Mouse (Mus musculus): Measurements from ENCODE around the gene Dclre1b. TPM values are rescaled to one million over a fixed set of nuclear protein-coding genes. Genes with fewer than 3 reads are reported as not detected.
"Not testable (repeated sequence)": the region's sequence is repeated elsewhere in the genome, so short reads cannot be mapped to it uniquely, and the experiment has no call there.

The Dclre1b gene
- total RNA-seq, 2 experiments from 2014 or later: 10.3 to 10.7 TPM

DNA sequence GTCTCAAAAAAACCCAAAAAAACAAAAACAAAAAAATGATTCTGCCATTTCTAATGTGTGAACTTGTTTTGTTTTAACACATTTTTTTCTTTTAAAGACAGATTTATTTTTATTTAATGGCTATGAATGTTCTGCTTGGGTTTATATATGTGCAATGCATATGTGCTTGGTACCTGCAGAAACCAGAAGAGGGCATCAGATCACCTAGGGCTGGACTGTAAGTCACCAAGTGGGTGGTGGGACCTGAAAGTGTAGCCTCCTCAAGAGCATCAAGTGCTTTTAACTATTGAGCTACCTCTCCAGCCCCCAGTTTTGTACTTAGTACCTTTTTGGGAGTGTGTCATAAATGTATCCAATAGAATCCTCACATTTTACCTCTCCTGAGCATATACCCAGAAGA lies 18.3 kb upstream of the Dclre1b start:
- no peak for DNase-seq
- intact Hi-C loops (cut with DNase I): no loop called here

DNA sequence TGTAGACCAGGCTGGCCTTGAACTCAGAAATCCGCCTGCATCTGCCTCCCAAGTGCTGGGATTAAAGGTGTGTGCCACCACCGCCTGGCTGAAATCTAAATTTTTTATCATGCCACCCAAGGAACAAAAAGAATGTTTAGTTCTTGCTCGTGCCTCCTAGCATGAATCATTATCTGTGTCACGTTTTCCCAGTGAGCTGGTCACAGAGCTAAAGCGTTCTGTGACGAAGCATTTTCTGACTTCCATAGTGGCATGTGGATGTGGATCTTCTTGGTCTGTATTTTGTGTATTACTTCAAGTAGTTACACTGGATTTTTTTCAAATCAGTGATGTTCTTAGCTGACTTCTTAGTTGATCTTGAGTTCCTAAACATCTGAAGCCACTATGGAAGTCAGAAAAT lies 1.7 kb upstream of the Dclre1b start:
- no peak for DNase-seq
- intact Hi-C loops (cut with DNase I): no loop called here

DNA sequence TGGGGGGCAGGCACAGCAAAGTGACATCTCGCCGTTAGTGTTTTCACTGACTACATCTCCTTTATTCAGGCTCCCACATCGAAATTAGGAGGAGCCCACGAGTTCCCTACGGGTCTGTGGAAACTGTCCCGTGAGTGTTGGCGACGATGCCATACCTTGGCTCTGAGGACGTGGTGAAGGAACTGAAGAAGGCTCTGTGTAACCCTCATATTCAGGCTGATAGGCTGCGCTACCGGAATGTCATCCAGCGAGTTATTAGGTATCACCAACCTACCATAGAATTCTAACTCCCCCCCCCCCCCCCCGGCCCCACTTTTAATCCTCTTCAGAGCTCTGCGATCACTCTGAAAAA lies 531 bp upstream of the Dclre1b start:
- DNase-seq: no peak
- intact Hi-C loops (cut with DNase I): no loop called here

DNA sequence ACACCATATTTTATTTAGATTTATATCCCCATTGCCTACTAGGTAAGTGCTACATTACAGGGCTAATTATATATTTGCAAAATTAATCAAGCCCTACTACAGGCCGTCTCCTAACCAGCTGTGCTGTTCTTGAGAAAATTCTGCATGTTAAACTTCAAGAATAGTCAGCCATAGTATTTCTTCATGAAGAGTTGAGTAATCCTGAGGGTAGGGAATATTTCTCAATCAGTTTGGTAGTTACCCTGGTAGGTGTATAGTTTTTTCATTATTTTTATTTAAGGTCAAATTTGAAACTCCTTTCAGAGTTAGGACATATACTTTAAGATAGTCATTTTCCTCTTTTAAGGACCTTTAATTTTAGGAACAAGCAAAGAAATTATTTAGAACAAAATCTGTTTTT lies 3.6 kb downstream of the Dclre1b start:
- intact Hi-C loops (cut with DNase I): no loop called here

DNA sequence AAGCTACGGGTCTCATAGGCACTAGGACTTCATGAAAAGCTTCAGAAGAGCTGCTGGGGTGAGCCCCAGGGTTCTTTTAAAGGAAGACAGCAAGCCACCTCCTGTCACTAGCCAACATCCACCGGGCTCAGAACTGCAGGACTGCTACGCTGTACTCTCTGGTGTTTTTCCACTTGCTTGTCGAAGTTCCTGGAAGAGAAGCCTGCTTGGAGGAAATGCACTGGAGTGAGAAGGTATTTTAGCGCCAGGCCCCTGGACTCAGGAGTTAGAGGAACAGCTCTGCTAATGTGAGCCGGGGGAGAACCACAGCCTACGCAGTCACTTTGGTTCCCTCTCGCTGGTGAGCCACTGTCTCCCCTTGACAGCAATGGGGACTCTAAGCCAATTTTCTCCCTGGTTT lies 6.4 kb downstream of the Dclre1b start:
- intact Hi-C loops (cut with DNase I): no loop called here
- no peak for DNase-seq

More for the DNA sequence above, 3.6 kb downstream of the Dclre1b start:
- DNase-seq: no peak

DNA sequence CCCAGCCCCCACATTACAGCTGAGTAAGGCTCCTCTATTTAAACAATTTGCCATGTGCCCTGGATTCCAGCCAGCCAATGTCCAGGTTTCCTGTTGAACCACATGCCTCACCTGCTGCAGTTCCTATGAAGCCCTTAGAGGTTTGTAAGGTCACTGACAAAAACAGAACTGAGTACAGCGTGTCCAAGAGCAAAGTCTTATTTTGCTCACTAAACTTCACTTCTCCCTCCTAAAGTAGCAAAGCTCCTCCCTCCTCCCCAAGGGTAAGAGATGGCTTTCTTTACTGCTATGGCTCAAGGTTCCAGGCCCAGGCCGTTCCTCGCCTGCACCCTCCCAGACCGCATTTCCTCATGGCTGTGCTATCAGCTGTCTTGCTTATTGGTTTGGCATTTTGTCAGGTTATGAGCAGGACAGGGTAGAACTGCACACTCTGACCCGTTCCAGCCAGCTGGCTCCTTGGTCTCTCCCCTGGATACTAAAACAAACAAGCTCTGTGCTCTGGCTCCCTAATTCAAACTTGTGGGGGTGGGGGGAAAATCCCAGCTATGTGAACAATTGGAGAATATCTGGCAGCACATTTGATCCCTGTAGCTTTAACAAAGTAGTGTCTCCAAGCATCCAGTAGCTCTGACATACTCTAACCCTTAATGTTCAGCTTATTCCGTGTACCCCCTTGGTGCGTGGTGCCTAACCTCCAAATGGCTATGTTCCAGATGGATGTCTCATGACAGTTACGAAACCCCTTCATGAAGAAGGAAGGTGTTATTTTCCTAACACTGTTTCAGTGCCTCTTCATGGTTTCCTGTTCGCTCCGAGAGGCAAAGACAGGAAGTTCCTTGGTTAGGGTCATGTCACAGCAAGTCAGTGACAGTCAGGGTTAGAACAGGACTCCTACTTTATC lies 7.4 kb downstream of the Dclre1b start:
- intact Hi-C loops (cut with DNase I): no loop called here
- DNase-seq: peak; percentile 40

DNA sequence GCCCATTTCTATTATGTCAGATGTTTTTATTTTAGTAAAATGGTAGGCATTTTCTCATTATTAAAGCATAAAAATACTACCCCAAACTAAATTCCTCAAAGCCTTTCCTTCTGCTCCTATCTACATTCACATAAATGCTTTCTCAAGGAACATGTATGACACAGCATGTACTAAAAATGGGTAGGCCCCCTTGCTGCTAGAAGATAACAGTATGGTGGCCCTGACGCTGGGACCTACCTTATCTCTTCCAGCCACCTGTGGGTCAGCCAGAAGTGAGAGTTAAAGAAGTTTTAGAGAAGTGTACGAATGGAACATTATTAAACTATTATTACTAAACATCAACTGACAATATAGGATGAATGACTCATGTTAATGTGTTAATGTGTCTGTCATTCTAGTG lies 9.7 kb downstream of the Dclre1b start:
- no peak for DNase-seq
- intact Hi-C loops (cut with DNase I): no loop called here

DNA sequence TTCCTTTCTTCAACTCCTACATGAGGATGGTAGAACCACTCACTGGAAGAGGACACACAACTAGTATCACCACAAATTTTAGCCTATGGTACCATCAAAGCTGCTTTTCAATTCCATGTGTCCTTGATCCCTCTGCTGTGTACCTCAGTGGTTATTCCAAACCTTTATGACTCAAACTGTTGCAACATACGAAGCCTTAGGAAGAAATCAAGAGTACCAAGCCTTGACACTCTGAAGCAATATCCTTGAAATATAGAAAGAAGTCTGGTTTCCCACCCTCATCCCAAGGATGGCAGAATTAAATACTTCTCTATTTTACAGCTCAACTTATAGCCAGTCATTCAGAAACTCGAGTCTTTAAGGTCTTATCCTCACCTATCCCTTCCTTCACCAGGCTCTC lies 12.9 kb downstream of the Dclre1b start:
- no peak for DNase-seq
- intact Hi-C loops (cut with DNase I): no loop called here

DNA sequence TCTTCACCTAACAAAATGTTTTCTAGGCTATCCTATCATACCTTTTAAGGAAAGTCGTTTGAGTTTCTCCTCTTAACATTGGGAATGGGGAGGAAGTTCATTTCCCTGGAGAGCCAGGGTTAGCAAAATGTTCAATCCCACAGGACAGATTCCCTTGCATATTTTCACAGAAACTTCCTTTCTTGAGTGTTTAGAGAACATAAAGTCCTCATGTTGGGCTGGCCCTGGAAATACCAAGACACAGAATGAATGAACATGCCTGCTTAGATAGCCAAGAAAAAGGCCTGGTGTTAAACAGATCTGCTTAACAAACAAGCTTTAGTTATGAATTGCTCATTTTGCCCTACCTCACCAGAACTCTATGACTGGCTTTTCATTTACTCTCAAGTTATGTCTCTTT lies 16.7 kb downstream of the Dclre1b start:
- intact Hi-C loops (cut with DNase I): no loop called here
- DNase-seq: no peak

DNA sequence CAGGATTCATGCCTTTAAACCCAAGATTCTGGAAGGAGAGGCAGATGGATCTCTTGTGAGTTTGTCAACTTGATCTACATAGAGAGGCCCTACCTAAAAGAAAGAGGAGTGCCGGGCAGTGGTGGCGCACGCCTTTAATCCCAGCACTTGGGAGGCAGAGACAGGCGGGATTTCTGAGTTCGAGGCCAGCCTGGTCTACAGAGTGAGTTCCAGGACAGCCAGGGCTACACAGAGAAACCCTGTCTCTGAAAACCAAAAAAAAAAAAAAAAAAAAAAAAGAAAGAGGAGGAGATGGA lies 17.2 kb downstream of the Dclre1b start:
- intact Hi-C loops (cut with DNase I); DNase-seq: not testable (repeated sequence)

DNA sequence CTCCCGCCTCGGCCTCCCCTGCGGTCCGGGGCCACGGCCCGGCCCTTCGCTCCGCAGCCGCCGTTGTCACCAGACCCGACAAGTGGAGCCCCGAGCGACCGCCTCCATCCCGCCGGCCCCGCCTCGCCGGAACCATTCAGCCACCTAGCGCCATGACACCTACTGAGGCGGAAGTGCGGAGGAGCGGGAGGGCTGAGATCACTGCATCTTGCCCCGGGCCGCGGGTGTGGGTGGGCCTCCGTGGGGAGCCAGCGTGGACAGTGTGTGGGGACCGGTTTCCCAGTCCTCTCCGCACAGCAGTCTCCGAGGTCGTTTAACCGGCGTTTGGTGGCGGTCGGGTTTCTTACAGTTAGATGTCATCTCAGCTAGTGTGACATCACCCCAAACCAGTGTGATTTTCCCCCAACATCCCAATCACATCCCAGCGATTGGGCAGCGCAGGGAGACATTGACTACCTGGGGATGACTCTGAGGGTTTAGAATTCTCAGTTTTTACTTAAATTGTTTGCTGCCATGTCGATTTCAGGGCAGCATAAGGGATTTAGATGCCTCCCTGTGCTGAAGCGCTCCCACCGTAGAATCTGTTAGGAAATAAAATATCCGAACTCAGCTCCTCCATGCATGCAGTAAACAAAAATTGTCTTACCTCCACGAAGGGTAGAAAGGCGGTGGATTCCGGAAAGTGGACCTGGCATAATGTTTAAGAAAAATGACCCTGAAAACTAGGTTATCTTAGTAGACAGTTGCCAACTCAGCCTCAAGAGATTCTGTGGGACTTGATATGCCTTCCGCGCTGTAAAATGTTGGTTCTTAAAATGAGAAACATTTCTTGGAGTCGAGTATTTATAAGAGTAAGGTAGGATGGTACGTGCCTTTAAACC lies 17.8 kb downstream of the Dclre1b start, which contains the start of gene Hipk1:
Gene Hipk1 (minus strand): TSS at position 334 of the 881 bp plus-strand sequence.
- intact Hi-C loops (cut with DNase I): no loop called here
- peak; percentile 94 for DNase-seq

DNA sequence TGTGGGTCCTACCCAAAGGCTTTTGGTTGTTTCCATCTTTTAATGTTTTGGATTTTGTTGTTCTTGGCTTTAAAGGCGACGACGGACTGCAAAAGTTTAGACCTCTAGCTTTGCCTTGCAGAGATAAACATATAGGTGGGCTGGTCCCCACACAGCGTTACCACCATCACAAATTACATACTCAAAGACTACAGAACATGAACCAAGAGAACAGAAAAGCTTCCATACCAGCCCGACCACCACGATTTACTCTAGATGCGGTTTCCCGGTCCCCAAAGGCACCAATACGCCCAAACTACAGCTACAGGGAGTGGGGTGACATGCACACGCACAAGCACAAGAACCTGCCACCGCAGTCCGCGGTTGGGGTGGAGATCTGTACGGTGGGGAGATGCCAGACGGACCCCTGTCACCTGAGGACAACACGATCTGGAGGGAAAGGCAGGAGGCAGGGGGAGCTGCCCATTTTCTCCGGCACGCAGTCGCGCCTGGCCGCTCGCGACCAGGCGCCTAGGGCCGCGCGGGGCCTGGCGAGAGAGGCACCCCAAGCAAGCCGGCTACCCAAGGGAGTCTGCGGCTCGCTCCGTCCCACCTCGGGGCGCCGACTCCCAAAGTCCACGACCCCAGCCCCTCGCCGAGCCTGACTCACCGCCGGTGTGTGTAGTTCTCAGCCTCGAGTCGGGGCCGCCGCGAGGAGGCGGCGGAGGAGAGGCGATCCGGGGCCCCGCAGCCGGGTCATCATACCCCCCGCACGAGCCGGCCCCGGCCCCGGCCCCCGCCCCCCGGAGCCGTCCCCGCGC lies 18.7 kb downstream of the Dclre1b start:
- intact Hi-C loops (cut with DNase I): no loop called here
- peak; percentile 32 for DNase-seq

DNA sequence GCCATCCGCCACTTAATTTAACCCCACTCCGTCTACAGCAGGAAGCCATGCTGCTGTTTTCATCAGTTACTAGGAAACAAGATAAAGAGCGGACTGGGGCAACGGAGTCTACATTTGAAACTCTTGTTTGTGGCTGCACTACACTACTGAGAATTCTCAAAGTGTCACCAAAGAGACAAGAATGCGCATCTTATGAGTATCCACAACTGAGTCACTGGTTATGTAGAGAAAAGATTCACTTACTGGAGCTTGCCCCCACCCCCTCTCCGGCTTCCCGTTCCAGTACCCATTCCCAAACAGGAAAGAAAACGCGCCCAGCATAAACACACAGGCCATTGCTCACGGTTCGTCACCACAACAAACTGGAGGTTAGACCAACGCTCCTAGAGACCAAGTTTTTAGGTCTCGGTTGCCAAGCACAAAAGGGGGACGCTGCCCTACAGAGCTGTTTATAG lies 19.3 kb downstream of the Dclre1b start:
- intact Hi-C loops (cut with DNase I): no loop called here

DNA sequence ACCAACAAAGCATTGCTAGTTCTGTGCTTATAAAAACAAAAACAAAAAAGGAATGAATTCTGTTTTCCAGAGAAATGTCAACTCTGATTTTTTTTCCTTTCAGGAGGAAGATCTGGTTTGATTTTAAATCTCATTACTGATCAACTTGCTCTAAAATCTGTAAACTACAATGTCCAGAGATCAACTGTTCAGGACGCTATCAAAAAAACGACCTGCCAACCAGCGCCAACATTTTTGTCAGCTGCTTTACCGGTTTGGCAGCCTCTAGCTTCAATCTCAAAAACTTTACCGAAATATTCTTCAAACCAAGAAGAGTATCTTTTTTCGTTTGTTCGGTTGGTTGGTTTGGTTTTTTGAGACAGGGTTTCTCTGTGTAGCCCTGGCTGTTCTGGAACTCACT lies 20.1 kb downstream of the Dclre1b start:
- intact Hi-C loops (cut with DNase I): no loop called here
- DNase-seq: no peak

More for the DNA sequence above, 19.3 kb downstream of the Dclre1b start:
- DNase-seq: no peak

DNA sequence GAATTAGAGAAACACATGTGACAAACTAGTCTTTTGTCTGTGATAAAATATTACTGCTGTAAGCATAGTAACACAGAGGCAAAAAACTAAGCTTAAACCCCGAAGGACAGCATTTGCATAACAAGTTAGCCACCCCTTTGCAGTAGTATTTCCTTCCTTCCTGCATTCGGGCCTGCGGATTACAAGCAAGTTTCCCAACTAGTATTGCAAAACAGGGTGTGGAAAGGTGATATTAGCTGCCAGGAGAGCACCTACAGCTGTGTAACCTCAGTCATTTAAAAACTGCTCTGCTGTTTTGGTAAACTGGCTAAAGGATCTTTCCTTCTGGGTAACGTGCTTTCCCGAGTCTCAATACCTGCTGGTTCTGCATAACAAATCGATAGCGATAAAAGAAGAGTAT lies 22.0 kb downstream of the Dclre1b start:
- DNase-seq: no peak
- intact Hi-C loops (cut with DNase I): no loop called here

DNA sequence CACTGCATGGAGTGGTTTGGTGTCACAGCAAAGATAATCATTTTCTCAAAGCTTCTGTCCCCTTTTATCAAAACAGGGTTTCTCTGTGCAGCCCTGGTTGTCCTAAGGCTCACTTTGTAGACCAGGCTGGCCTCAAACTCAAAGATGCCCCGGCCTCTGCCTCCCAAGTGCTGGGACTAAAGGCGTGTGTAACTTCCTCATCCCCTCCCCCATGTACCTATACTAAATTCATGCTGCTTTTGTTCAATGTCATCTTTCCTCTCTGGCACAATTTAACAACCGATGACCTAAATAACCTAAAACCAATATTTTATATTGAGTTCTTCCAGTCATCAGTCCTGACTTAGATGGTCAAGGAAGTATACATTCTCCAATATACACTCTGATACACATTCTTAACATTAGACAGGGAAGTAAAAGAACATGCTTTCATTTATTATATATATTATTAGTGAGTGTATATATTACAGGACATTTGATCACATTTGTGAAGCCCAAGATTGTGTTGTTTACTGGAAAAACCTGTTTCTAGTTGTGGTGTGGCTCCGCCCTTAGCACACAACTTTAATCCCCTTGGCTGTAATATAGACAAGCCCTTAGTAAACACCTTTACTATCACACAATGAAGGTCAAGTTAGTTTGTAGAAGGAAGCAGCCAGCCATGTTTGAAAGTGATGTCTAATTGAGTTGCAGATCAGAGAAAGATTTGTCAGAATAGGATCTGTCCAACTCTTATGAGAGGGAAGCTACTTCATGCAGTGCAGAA lies 26.2 kb downstream of the Dclre1b start:
- intact Hi-C loops (cut with DNase I): no loop called here
- DNase-seq: no peak

DNA sequence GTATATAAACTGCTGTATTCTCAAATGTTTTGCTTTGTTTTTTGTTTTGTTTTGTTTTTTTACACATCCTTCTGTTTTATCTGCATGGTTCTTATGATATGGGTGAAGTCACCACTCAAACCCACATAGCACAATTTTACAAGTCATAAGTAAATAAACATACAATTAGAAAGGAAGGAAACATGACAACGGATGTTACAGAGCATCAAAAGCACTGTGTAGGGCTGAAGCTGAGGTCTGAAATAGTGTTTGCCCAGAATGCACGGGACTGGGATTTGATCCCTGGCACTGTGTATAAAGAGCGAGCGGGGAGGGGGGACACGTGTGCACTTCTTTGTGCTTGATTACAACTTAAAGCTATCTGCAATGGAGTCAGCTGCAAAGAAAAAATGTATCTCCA lies 28.5 kb downstream of the Dclre1b start:
- DNase-seq: no peak
- intact Hi-C loops (cut with DNase I): no loop called here

DNA sequence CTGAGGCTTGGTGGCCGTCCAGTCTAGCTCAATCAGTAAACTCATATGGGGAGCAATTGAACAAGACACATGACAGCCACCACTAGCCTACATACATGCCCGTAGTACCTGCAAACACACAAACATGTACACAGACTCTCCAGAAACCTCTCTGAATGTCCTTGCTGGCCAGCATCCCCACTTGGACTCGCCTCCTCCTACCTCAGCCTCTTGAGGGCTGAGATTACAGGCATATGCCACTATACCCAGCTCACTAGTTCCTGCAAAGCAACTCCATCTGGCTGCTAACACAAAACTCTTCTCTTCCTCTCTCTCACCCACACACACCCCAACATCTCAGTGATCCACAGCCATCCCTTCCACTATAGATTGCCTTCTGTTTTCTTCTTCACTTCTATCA lies 29.0 kb downstream of the Dclre1b start:
- intact Hi-C loops (cut with DNase I): no loop called here

DNA sequence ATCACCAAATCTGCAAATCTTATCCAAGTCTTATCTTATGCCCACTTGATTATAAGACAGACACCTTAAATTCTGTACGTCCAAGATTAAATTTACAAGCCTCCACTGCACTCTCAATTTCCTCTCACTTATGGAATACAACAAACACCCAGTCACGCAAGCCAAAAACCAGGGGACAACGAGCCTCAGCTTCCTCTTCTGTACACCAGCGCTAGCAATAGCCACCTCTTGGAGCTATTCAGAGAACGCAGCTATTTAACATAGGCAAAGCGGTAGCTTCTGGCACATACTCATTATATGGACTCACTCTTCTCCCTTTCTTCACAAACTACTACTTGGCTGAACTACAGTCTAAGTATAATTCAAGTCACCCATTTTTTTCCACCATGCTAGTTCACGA lies 30.1 kb downstream of the Dclre1b start:
- no peak for DNase-seq
- intact Hi-C loops (cut with DNase I): no loop called here

More for the DNA sequence above, 29.0 kb downstream of the Dclre1b start:
- DNase-seq: no peak

DNA sequence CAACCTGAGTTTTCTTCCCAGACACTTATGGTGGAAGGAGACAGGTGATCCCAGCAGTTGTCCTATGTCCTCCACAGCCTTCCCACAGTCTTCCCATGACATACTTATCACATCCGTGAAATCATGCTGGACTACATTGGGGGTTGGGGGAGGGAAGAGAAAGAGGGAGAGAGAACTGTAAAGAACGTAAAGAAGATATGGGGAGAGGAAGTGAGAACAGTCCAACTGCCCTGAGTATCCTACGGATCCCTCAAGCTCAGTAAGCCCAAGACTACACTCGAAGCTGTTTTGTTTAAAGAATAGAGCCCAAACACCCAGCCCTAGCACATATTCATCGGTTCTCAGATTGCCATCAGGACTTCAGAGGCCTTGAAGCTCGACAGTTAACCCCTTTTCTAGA lies 30.6 kb downstream of the Dclre1b start:
- intact Hi-C loops (cut with DNase I): no loop called here
- no peak for DNase-seq
